Mouse (Mus musculus): ENCODE data around the gene Ran. TPM values are rescaled to one million over a fixed set of nuclear protein-coding genes. Genes with fewer than 3 reads are reported as not detected.
A peak's percentile ranks its signal among the peaks of the same experiment; 100 is the strongest.
"Not testable (repeated sequence)": the region's sequence is repeated elsewhere in the genome, so short reads cannot be mapped to it uniquely, and the experiment has no call there.

Gene Ran
- total RNA-seq (2021) = 100 to 1,000 TPM; 218 to 237 TPM
- long read RNA-seq, experiment 1, transcript Ran-201 (7 exons, 2,377 nt) = major isoform, 288 of 327 reads
- long read RNA-seq, experiment 1, transcript Ran-202 (6 exons, 2,423 nt) = minor isoform, 14 of 327 reads
- long read RNA-seq, experiment 1, partial matches to known transcripts = 6 of 327 reads
- long read RNA-seq, experiment 1, other reads (novel, unspliced or antisense) = 19 of 327 reads
- long read RNA-seq, experiment 2, transcript Ran-202 (6 exons, 2,423 nt) = minor isoform, 38 of 416 reads
- long read RNA-seq, experiment 2, transcript Ran-201 (7 exons, 2,377 nt) = major isoform, 339 of 416 reads
- long read RNA-seq, experiment 2, partial matches to known transcripts = 13 of 416 reads
- long read RNA-seq, experiment 2, other reads (novel, unspliced or antisense) = 26 of 416 reads

DNA sequence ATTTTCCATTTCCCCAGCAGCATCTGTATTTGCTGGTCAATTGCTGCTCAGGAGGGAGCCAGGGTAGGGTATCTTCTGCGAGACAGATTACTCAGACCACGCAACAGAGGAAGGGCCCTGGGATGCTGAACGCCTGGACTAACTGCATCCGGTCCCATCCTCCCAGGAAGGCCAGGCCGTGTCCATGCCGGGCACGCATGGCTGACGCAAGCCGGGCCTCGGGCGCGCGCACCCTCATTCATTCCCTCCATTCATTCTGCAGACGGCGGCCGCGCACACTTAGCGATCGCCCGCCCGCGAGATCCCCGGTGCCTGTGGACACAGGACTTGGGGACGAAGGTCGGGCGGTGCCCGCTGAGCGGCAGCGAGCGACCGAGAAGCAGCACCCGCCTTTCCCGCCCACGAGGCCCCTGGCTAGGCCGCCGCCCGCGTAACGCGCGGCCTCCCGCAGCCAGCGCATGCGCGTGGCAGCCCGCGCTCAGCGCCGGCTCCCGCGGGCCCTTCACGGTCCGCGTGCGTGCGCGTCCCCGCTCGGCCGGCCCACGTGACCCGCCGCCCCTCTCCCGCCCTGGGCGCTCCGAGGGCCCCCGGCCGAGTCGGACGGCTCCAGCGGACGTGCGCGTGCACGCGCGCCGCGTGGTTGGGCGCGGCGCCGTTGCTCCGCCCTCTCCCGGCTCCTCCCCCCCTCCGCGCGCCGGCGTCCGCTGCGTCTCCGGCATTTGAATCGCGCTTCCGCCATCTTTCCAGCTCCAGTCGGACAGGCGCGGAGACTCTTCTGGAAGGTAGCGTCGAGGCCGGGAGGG, at the start of gene Ran:
TSS of gene Ran (plus strand) at position 573 of the 803 bp plus-strand sequence.
- peak; percentile 82 to 92 for DNase-seq (ENCODE audit: low spot score in 2 of 2)

DNA sequence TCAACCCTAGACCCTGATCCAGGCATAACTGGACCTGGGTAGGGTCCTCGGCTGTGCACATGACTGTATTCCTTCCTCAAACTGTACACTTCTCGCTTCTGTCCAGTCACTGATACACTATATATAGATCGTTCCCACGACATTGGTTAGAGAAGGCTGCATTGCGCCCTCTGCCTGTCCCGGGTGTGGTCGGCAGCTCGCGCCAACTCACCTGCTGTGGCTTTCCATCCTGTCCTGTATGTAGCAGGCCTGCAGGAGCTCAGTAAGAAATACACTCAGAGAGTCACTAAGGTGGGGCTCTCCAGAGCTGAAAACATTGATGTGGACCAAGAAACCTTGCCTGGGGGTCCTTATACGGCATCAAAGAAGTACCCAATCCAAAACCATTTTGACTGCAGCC, 49.0 kb upstream of the Ran start:
- DNase-seq (ENCODE audit: low spot score in 2 of 2) = no peak

DNA sequence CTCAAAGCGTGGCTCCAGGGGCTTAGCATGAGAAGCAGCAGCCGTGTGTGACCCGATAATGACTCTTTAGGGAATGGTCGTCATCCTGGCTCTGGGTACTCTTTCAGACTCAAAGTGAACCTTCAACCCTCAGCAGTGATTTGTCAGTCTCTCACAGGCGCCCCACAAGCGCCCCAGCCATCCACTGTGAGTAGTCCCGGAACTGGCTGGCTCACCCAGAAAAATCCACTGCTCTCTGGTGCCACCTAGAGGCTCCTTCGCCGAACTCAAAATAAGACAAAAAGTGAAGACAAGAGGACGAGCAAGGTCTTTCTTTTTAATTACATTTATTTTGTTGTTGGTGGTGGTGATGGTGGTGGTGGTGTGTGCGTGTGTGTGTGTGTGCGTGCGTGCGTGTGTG, 48.6 kb upstream of the Ran start:
- peak in 1 of 2 experiments; percentile 44 for DNase-seq (ENCODE audit: low spot score in 2 of 2)

DNA sequence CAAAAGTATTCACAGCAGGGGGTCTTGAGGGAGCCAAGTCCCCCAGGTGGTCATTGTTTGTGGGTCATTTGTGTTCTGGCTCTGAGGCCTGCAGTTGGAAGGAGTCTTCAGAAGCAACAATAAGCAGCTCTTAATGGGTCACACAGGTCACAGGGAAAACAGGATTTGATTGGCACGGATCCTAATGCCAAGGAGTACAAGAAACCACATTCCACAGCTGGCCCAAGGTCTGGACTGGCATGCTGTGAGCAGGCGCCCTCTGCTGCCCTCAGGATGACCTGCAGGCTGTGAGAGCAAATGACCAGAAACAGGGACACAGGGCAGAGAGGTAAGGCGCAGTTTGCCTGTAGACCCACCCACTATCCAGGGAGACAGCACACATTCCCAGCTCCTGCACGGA, 43.6 kb upstream of the Ran start:
- DNase-seq (ENCODE audit: low spot score in 2 of 2) = peak in 1 of 2 experiments; percentile 24

DNA sequence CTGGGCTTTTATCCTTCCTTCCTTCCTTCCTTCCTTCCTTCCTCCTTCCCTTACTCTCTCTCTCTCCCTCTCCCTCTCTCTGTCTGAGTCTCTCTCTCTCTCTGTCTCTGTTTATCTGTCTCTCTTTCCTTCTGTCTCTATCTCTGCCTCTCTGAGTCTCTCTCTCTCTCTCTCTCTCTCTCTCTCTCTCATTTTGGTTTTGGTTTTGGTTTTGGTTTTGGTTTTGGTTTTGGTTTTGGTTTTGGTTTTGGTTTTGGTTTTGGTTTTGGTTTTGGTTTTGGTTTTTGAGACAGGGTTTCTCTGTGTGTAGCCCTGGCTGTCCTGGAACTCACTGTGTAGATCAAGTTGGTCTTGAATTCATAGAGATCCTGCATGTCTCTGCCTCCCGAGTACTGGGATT, 42.4 kb upstream of the Ran start:
- not testable (repeated sequence) for DNase-seq (ENCODE audit: low spot score in 2 of 2)

DNA sequence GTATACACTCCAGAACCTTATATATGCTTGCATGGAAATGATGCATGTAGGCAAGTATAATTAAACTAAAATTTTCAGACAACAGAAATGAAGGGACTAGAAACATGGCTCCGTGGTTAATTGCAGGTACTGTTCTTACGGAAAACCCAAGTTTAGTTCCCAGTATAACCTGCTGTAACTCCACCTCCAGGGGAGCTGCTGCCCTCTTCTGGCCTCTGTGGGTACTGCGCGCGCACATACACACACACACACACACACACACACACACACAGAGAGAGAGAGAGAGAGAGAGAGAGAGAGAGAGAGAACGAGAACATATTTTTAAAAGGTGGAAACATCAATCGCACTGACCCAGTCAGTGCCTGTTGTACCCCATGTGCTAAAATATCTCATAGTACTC, 40.9 kb upstream of the Ran start:
- no peak for DNase-seq (ENCODE audit: low spot score in 2 of 2)

DNA sequence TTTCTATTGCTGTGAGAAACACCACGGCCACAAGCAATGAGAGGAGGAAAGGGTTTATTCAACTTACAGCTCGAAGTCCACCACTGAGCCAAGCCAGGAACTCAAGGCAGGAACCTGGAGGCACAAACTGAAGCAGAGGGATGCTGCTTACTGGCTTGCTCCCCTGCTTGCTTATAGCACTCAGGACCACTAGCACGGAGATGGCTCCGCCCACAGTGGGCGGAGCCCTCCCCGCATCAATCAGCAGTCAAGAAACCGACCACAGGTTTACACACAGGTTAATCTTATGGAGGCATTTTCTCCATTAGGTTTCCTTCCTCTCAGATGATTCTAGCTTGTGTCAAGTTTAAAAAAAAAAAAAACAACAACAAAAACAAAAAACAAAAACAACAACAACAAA, 39.0 kb upstream of the Ran start:
- no peak for DNase-seq (ENCODE audit: low spot score in 2 of 2)

DNA sequence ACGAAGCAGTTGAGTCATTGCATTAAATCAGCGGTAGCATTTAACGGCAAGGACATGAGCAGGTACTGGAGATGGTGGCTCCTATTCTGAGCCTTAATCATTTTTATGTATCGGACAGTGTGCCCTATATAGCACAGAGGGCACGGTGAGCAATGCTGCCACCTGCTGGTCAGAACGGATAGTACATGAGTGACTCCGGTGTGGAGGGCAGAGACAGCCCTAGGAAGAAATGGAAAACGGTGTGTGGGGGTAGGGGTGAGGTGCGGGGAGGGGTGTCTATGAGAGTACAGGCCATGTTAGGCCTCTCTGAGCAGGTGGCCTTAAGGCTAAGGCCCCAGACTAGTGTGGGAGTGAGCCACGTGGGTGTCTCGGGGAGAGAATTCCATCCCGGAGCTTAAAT, 38.3 kb upstream of the Ran start:
- peak in 1 of 2 experiments; percentile 47 for DNase-seq (ENCODE audit: low spot score in 2 of 2)

DNA sequence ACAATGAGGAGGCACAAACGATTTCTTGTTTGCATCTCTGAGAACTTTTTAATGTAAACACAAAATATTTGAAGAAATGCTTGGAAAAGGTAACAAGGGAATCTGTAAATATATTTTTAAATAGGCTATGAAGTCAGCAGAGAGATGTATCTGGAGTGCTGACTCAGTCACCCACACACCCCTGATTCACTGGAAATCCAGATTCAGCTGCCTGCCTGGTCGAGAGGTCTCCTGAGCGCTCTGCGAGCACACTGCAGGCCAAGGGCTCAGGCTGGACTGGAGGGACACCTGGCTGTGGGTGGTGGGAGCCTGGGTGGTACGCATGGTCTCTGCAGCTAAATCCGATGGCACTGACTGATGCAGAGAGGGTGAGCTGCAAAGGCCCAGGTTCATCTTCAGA, 35.3 kb upstream of the Ran start:
- no peak for DNase-seq (ENCODE audit: low spot score in 2 of 2)

DNA sequence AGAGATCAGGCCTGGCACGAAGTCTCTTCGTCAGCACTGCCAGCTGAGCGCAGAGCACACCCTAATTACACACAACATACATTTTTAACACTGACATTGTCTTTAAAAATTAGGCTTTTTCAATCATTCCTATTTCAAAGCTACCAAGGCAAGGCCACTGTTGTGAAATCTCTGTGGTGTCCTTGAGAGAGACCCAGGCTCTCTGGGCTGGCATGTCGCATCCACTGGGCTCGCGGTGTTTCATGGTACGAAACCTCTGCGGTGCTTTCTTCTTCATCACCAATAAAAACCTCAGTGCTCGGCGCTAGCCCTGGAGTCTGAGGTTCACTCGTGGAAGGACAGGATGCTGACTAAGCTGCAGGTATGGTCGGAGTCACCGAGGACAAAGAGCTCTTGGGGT, 33.9 kb upstream of the Ran start:
- DNase-seq (ENCODE audit: low spot score in 2 of 2) = no peak

DNA sequence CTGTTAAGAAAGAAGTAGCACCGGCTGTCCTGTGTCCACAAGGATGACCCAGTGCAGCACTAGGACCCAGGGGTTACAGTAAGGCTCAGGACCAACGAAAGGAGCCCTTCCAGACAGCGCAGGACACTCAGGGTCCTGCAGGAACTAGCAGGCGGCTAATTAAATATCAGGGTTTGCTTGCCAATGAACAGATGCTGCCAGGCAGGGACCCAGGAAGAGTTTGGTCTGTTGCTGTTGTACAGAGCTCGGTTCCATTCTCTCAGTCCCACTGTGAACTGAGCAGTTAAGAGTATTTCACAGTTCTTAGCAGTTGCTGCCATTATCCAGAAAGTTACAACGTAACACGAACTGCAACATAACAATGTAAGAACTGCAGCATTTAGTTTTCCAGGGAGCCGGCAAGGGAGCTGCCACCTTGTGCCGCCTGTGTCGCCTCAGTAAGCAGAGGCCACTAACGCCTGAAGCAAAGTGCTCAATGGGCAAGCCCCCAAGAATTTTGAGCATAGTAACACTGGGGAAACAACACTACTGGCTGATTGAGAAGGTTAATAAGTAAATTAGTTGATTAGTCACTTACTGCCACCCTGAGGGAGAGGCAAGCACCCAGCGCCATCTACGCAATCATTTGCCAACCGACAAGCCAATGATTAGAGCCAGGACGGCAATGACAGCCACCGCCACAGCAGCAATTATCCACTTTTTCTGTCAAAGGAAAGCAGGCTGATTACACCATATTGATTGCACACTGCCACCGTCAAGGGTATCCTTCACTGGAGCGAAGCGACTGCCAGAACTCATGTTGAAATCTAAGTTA, 32.5 kb upstream of the Ran start:
- no peak for DNase-seq (ENCODE audit: low spot score in 2 of 2)

DNA sequence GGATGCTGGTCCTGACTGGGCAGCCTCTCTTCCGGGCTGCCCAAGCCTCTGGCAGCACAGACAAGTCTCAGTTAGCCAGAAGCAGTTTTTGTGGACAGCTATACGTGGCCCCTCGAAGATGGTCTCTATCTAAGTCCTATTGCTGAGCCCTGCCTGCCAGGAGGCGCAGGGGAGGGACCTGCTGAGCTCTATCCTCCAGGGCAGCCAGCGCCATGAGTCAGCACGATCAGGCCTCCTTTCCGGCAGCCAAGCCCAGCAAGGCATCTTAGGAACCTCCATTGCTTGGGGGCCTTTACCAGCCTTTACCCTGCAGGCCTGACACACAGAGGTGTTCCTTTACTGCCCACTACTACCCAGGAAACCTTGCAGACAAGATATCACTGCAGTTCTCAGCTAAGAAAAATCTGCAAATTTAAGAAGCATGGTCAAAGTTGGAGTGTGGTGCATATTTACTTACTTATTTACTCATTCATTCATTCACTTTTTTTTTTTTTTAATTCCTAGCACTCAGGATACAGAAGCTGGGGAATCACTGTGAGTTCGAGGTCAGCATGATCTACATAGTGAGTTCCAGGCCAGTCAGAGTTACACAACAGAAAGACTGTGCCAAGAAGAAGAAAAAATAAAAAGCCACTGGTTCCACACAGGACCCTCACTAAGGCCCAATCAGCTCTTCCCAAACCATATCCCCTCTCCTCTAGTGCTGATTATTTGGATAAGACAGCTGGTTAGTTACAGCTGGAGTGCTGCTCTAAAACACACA, 19.0 kb upstream of the Ran start:
- no peak for DNase-seq (ENCODE audit: low spot score in 2 of 2)

DNA sequence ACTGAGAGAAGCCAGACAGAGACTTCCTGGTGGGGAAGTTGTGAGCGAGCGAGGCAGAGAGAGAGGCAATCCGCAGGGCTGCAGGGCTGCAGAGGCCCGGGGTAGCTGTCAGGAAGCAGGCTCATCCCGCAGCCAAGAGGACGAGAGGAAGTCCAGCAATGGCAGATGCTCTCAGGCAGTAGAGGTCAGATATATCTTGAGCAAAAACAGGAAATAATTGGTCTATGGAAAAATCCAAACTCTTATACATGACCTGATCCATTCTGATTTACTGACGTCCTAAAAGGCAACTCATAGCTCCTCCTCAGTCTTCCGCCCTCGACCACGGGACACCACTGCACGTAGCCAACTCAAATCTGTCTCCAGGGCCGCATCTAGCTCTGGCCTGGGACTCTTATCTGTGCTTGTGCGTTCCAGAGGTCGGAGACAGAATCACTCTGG, 17.3 kb upstream of the Ran start:
- DNase-seq (ENCODE audit: low spot score in 2 of 2) = no peak

DNA sequence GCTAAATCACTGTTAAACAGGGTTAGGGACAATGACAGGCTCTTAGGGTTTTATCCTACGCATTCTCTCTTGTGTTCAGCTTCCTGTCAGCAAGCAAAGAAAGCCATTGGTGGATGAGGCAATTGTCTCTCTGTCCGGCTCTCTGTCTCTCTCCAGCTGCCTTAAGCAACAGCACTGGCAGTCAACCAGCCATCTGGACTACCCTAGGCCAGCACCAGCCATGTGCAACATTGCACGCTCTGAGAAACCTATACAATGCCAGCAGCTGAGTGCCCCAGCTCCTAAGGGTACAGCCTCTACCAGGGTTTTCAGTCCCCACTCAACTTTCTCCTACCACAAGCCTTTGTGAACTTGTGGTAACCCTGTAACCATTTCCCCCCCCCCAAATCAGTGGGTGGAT, 14.5 kb upstream of the Ran start:
- DNase-seq (ENCODE audit: low spot score in 2 of 2) = no peak

DNA sequence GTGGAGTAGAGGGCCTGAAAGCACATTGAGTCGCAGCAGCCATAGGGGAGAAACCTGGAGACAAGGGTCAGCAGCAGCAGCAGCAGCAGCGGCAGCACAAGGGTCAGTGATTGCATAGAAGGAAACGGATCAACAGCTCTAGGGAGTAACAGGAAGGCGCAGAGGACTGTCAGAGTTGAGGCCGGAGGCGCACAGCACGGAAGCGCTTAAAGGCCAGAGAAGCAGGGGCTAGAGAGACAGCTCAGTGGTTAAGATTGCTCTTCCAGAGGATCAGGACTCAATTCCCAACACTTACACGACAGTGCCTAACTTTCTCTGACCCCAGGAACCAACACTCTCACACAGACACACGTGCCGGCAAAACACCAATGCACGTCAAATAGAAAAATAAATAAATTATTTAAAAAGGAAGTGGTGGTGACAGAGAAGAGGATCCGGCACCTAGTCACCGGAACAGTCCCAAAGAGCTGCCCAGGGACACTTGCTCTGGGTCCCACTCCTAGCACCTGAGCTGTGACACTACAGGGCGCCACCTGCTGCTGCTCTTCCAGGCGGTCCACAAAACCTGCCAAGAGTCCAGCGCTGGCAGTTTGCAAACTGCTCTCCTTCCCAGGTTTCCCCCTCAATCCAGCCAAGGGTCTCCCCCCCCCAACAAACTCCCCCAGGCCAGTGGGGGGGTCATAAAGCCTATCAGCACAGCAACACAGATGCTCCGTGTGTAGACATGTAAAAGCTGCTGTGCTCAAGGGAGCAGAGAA, 13.7 kb upstream of the Ran start:
- no peak for DNase-seq (ENCODE audit: low spot score in 2 of 2)

DNA sequence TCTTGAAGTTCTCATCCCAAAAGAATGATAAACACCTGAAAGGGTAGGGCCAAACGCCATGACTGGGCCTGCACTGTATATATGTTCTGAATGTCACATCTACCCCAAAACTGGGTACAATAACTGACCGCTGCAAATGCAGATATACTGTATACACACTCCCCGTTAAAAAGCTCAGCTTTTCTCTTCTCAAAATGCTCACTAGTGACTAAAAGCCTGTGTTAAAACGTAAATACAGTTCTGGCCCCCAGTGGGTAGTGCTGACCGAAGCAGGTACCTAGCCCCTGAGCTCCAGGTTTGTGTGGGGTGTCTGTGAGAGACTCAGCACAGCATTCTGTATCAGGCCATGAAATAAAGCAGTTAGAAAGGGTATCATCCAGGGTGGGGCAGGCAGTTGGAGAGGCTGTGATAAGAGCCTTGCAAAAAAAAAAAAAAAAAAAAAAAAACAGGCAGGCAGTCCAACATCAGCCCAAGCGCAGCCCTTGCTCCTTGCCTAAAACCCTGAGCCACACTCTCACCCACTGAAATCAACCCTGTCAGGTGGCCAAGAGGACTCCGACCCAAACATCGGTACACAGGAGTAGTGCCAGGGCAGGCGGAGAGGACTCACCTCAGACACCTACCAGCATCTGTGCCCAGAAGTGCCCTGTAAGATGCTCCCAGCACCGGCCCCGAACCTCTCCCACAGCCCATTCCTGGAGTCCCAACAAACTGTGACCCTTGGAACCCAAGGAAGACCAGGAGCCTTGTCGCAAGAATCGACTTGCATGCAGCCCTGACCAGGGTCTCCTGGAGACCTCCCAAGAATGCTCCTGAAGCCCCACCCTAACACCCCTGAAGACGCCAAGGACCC, 12.5 kb upstream of the Ran start:
- no peak for DNase-seq (ENCODE audit: low spot score in 2 of 2)

DNA sequence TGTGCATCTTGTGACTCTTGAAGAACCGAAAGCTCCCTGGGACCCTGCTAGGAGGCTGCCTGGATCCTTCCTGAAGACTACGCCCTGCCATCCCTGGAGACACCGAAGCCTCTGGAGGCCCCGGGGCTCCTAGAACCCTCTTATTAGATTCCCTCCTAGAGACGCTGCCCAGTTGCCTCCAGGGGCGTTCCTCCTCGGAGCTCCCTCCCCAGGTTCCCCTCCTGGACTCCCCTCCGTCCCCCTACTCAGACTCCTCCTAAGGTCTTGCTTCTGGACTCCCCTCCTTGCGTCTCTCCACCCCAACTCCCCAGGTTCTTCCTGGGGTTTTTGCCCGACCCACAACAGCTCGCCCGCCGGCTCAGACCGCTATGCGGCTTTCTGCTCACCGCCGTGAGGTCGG, 11.9 kb upstream of the Ran start:
- no peak for DNase-seq (ENCODE audit: low spot score in 2 of 2)

DNA sequence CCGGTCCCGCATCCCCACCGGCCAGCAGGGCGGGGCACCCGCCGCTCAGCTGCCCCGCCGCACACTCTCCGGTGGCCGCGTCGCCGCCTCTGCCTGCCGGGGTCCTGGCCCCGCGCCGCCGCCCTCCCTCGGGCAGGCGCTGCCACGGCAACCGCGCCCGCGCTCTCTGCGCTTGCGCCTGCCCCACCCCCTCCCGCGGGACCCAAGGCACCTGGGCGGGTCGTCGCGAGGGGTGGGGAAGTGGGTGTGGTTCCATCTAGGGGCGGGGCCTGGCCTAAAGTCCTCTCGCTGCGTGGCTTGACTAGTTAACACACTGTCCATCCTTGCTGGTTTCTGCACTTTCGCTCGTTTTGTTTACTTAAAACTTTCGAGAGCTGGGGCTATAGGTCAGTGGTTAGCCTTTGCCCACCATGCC, 11.4 kb upstream of the Ran start, which contains the start of gene Stx2:
TSS of gene Stx2 (minus strand) at position 163 of the 415 bp plus-strand sequence.
- DNase-seq (ENCODE audit: low spot score in 2 of 2) = peak; percentile 84 to 88

DNA sequence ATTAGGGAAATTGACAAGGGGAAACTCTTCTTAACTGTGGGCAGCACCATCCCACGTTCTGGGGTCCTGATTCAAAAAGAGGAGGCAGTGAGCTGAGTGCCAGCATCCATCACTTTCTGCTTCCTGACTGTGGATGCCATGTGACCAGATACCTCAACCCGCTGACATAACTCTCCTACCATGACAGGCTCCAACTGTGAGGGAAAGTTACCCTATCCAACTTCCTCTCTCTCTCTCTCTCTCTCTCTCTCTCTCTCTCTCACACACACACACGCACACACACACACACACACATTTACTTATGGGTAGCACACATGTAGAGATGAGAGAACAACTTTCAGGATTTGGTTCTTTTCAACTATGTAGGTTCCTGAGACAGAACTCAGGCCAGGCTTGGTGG, 10.3 kb upstream of the Ran start:
- no peak for DNase-seq (ENCODE audit: low spot score in 2 of 2)
